Mouse (Mus musculus) T-helper 17 cell (primary cell): Measurements from ENCODE around the gene Tfpi.

Experiments used
- in situ Hi-C, 2 experiments: fragments of 300-600 bp; cut with MboI, MseI; formaldehyde crosslinking; loops; 1 replicate in 1 of 2; 2 replicates in 1 of 2; pipeline ENCODE4 v1.15.1; 2025; ENCODE audit warnings: high pct_unique_total_duplicates in 2 of 2

Tfpi gene

GRCm38 (mm10) chr2:84475601-84476000 lies 974 bp downstream of the Tfpi start:
- in situ Hi-C loops, result loop anchor here in 1 of 2 experiments (25.0 kb wide), 1 partner anchor 562 kb away; the partner anchor contains the start of genes P2rx3, Ssrp1 and Tnks1bp1

GRCm38 (mm10) chr2:84474651-84475050 lies 1.9 kb downstream of the Tfpi start:
- in situ Hi-C loops, result loop anchor here in 1 of 2 experiments (25.0 kb wide), 1 partner anchor 563 kb away; the partner anchor contains the start of genes P2rx3, Ssrp1 and Tnks1bp1

GRCm38 (mm10) chr2:84473941-84474530 lies 2.5 kb downstream of the Tfpi start:
- in situ Hi-C loops, result no loop called here

GRCm38 (mm10) chr2:84467391-84467790 lies 9.2 kb downstream of the Tfpi start:
- in situ Hi-C loops, result no loop called here

GRCm38 (mm10) chr2:84464956-84465355 lies 11.6 kb downstream of the Tfpi start:
- in situ Hi-C loops, result loop anchor here in 1 of 2 experiments (5.0 kb wide), 1 partner anchor 77 kb away; no protein-coding TSS in a partner anchor

GRCm38 (mm10) chr2:84462411-84462810 lies 14.2 kb downstream of the Tfpi start:
- in situ Hi-C loops, result loop anchor here in 1 of 2 experiments (5.0 kb wide), 1 partner anchor 80 kb away; no protein-coding TSS in a partner anchor

- in situ Hi-C loops, result loop anchor here (5.0 kb wide), 3 partner anchors 83 to 198 kb away; partner anchors contain the start of genes Btbd18 (in 1 of the 2) and Ctnnd1 (in 1 of the 2)
Measured at GRCm38 (mm10) chr2:84459651-84460177, 16.9 kb downstream of the Tfpi start.

GRCm38 (mm10) chr2:84457221-84457620 lies 19.4 kb downstream of the Tfpi start:
- in situ Hi-C loops, result loop anchor here (5.0 kb wide), 2 partner anchors 195 to 200 kb away; partner anchors contain the start of genes Btbd18 (in 1 of the 2) and Ctnnd1 (in 1 of the 2)

GRCm38 (mm10) chr2:84455236-84455799 lies 21.3 kb downstream of the Tfpi start:
- in situ Hi-C loops, result loop anchor here (5.0 kb wide), 2 partner anchors 197 to 202 kb away; partner anchors contain the start of genes Btbd18 (in 1 of the 2) and Ctnnd1 (in 1 of the 2)

- in situ Hi-C loops, result loop anchor here (5.0 kb wide), 2 partner anchors 198 to 203 kb away; partner anchors contain the start of genes Btbd18 (in 1 of the 2) and Ctnnd1 (in 1 of the 2)
Measured at GRCm38 (mm10) chr2:84454551-84455235, 21.9 kb downstream of the Tfpi start.

GRCm38 (mm10) chr2:84454051-84454450 lies 22.5 kb downstream of the Tfpi start:
- in situ Hi-C loops, result no loop called here

GRCm38 (mm10) chr2:84445499-84445898 lies 31.1 kb downstream of the Tfpi start:
- in situ Hi-C loops, result loop anchor here in 1 of 2 experiments (10.0 to 25.0 kb wide), 3 partner anchors 481 to 808 kb away; partner anchors contain the start of genes Fam171b, Gm13693, Gm13695 and Zc3h15

- in situ Hi-C loops, result loop anchor here in 1 of 2 experiments (5.0 to 25.0 kb wide), 4 partner anchors 450 to 805 kb away; partner anchors contain the start of genes Fam171b, Gm13691, Gm13693 and Gm13695
Measured at GRCm38 (mm10) chr2:84441940-84442339, 34.6 kb downstream of the Tfpi start.

- in situ Hi-C loops, result loop anchor here (5.0 to 25.0 kb wide), 4 partner anchors 87 to 792 kb away; partner anchors contain the start of genes Fam171b (in 1 of the 2) and Zc3h15 (in 1 of the 2)
Measured at GRCm38 (mm10) chr2:84429724-84430123, 46.9 kb downstream of the Tfpi start.

GRCm38 (mm10) chr2:84428836-84429235 lies 47.7 kb downstream of the Tfpi start:
- in situ Hi-C loops, result loop anchor here (5.0 to 25.0 kb wide), 3 partner anchors 87 to 792 kb away; partner anchors contain the start of genes Fam171b (in 1 of the 2) and Zc3h15 (in 1 of the 2)

- in situ Hi-C loops, result loop anchor here (5.0 to 25.0 kb wide), 3 partner anchors 84 to 789 kb away; partner anchors contain the start of genes Fam171b (in 1 of the 2) and Zc3h15 (in 1 of the 2)
Measured at GRCm38 (mm10) chr2:84426531-84426930, 50.0 kb downstream of the Tfpi start.

GRCm38 (mm10) chr2:84425138-84425537 lies 51.4 kb downstream of the Tfpi start, which contains the start of gene Calcrl:
TSS of gene Calcrl (minus strand) at chr2:84425411.
- in situ Hi-C loops, result loop anchor here (5.0 to 25.0 kb wide), 3 partner anchors 83 to 788 kb away; partner anchors contain the start of genes Fam171b (in 1 of the 2) and Zc3h15 (in 1 of the 2)

- in situ Hi-C loops, result no loop called here
Measured at GRCm38 (mm10) chr2:84416501-84416900, 60.1 kb downstream of the Tfpi start.

GRCm38 (mm10) chr2:84409796-84410592 lies 66.6 kb downstream of the Tfpi start:
- in situ Hi-C loops, result no loop called here

- in situ Hi-C loops, result no loop called here
Measured at GRCm38 (mm10) chr2:84404834-84405233, 71.7 kb downstream of the Tfpi start.
